25 mouse cellular contexts compared by ENCODE assay signal in the genomic region with DNA sequence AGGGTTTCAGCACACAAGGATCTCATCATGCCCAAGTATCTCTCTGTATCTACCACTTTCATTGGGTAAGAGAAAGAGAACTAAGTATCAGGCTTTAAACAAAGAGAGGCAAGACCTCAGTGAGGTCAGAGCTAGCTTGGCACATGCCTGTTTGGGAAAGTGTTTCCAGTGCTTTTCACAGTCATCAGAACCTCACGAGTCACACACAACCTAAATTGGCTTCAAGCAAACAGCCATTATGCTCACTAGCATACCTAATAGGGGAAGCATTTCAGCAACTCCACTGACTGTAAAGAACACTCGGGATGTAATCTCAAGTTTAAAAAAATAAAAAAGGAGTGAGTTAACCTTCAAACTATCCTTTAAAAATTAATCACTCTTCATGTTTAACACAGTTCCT. TPM values are rescaled to one million over a fixed set of nuclear protein-coding genes. Genes with fewer than 3 reads are reported as not detected.
A peak's percentile ranks its signal among the peaks of the same experiment; 100 is the strongest.
DNase-seq lines count a peak whose midpoint lies in the region; ATAC-seq and TF ChIP-seq lines count a peak whose summit lies in the region.
"Had no signal": no experiment of that assay in that cellular context is flagged by ENCODE, and none has a peak within 500 bp of the region (broad histone marks: within the 10 kb centered on the region; RNA-seq: fewer than 3 reads in every experiment).

No protein-coding gene starts in this region.

- no peak overlapping the region for H3K4me3 ChIP-seq in kidney, postnatal 0 days (replicated peaks; ENCODE audit: low read depth, low read length)
- H3K4me3 ChIP-seq: embryonic facial prominence, embryonic 12.5 days; erythroblast, embryonic 14.5 days; forebrain, embryonic 13.5 days; heart, embryonic 12.5 days; hindbrain, embryonic 13.5 days; left cerebral cortex, adult 2 months; limb, embryonic 15.5 days; liver, embryonic 15.5 days; midbrain, embryonic 13.5 days had no signal

- H3K4me2 ChIP-seq in kidney, postnatal 0 days (ENCODE audit: low read length): no peak overlapping the region
- H3K4me2 ChIP-seq: embryonic facial prominence, embryonic 12.5 days; forebrain, embryonic 13.5 days; heart, embryonic 12.5 days; hindbrain, embryonic 13.5 days; limb, embryonic 15.5 days; liver, embryonic 15.5 days; midbrain, embryonic 13.5 days had no signal

- 0 out of 2 replicates have a peak, but pooled peaks cover 4% of the 10 kb centered on the region for H3K36me3 ChIP-seq in kidney, postnatal 0 days (ENCODE audit: insufficient read depth, low read length)
- H3K36me3 ChIP-seq: embryonic facial prominence, embryonic 12.5 days; limb, embryonic 15.5 days; midbrain, embryonic 13.5 days had no signal

- no peak; the same call in none of the 2 replicates for ATAC-seq in kidney, postnatal 0 days (replicated peaks; ENCODE audit: low FRiP score, low read depth)
- ATAC-seq: forebrain, embryonic 13.5 days; midbrain, embryonic 13.5 days had no signal

- no peaks in the 10 kb centered on the region for H3K9me3 ChIP-seq in kidney, postnatal 0 days (replicated peaks; ENCODE audit: low read length)
- H3K9me3 ChIP-seq: embryonic facial prominence, embryonic 12.5 days; forebrain, embryonic 13.5 days; heart, embryonic 12.5 days; hindbrain, embryonic 13.5 days; limb, embryonic 15.5 days; liver, embryonic 15.5 days; midbrain, embryonic 13.5 days had no signal

- no peak for TF ChIP-seq CTCF in kidney, postnatal 0 days (IDR thresholded peaks at IDR 0.05; ENCODE audit: low read depth)

- no peak overlapping the region for H3K9ac ChIP-seq in kidney, postnatal 0 days (ENCODE audit: low read depth, low read length)
- H3K9ac ChIP-seq: embryonic facial prominence, embryonic 12.5 days; forebrain, embryonic 13.5 days; heart, embryonic 12.5 days; hindbrain, embryonic 13.5 days; limb, embryonic 15.5 days; liver, embryonic 15.5 days; midbrain, embryonic 13.5 days had no signal

- H3K4me1 ChIP-seq in kidney, postnatal 0 days (replicated peaks; ENCODE audit: insufficient read depth, low read length): no peaks in the 10 kb centered on the region
- H3K4me1 ChIP-seq: embryonic facial prominence, embryonic 12.5 days; forebrain, embryonic 13.5 days; heart, embryonic 12.5 days; hindbrain, embryonic 13.5 days; limb, embryonic 15.5 days; liver, embryonic 15.5 days; midbrain, embryonic 13.5 days had no signal

- WGBS in kidney, postnatal 0 days: 35% methylated on average over 2 of the region's 2 CpGs

- H3K27me3 ChIP-seq in kidney, postnatal 0 days (ENCODE audit: insufficient read depth, low read length): no peaks in the 10 kb centered on the region
- H3K27me3 ChIP-seq: embryonic facial prominence, embryonic 12.5 days; forebrain, embryonic 13.5 days; heart, embryonic 12.5 days; hindbrain, embryonic 13.5 days; limb, embryonic 15.5 days; liver, embryonic 15.5 days; midbrain, embryonic 13.5 days had no signal

- DNase-seq in heart, adult 11 months: peak; percentile 2
- DNase-seq in heart, postnatal 4 days: no peak
- DNase-seq in 3T3-L1 (ENCODE audit: low read depth, low spot score): peak; percentile 43
- peak; percentile 46 for DNase-seq in fibroblast of lung, adult 2 months (ENCODE audit: low read depth)
- DNase-seq in kidney, postnatal 0 days (ENCODE audit: low spot score): peak; percentile 17
- DNase-seq in cerebellum, adult 11 months: no peak
- no peak for DNase-seq in frontal cortex, adult 2 months (ENCODE audit: extremely low spot score in 1 of 2, low spot score in 1 of 2)
- DNase-seq in cerebellum, adult 11-12 months: no peak
- DNase-seq: adrenal gland, adult 8-10 months; cerebellum, adult 2 months; cerebellum, postnatal 25 days; gastrocnemius, postnatal 10 days; heart, adult 18-20 months; heart, postnatal 14 days; thymus, adult 18-20 months; thymus, postnatal 4 days had no signal

- no peak overlapping the region for H3K27ac ChIP-seq in kidney, postnatal 0 days
- H3K27ac ChIP-seq: embryonic facial prominence, embryonic 12.5 days; forebrain, embryonic 13.5 days; hindbrain, embryonic 13.5 days; left cerebral cortex, adult 2 months; limb, embryonic 15.5 days; liver, embryonic 15.5 days; midbrain, embryonic 13.5 days had no signal

RNA-seq across cellular contexts. Expression of gene Nabp1, which starts 10.1 kb away (rescaled TPM):
- total RNA-seq in heart, postnatal 4 days (2021): 10 to 100 TPM; 23.0 to 26.1 TPM
- polyA plus RNA-seq in kidney, postnatal 0 days (2015; fragmentation: Nextera tagmentation; extraction: Ambion mirVana): 37.7 and 42.6 TPM in 2 replicates
- polyA plus RNA-seq in frontal cortex, adult 2 months (2012; rRNA removed): 12.4 and 14.7 TPM in 2 replicates

Comparison
In these comparisons a context has a peak if more than half of its experiments do, and no peak if none do; other contexts are left out.
1. DNase-seq: peak in heart, adult 11 months (single experiment), 3T3-L1 (single experiment), fibroblast of lung, adult 2 months (single experiment) and kidney, postnatal 0 days (single experiment); none in heart, postnatal 4 days (single experiment), cerebellum, adult 11 months (single experiment), frontal cortex, adult 2 months (0 of 2) and cerebellum, adult 11-12 months (single experiment).